Mouse (Mus musculus) E14TG2a.4 (cell line): ENCODE results near the gene Vcl.

Experiments
- H3K27me3 ChIP-seq: 2 replicates; pipeline ENCODE4 v1.6.1; 2014; ENCODE audit warnings: low read length, control low read depth; ENCODE audit not compliant: insufficient read depth
- H3K36me3 ChIP-seq: 2 replicates; pipeline ENCODE4 v1.6.1; 2014; ENCODE audit warnings: low read length, control low read depth; ENCODE audit not compliant: insufficient read depth
- H3K4me1 ChIP-seq: replicated peaks from 2 replicates; pipeline ENCODE4 v1.6.1; 2014; ENCODE audit warnings: low read depth, low read length, control low read depth
- H3K4me3 ChIP-seq: replicated peaks from 2 replicates; pipeline ENCODE4 v1.5.1; 2014; ENCODE audit warnings: mild to moderate bottlenecking, low read length
- H3K9me3 ChIP-seq: 2 replicates; pipeline ENCODE4 v1.6.1; 2014; ENCODE audit warnings: low read length, control low read depth
- CTCF ChIP-seq: conservative IDR thresholded peaks from 2 replicates; pipeline ENCODE4 v1.5.1; 2014; ENCODE audit warnings: low read length
- NANOG ChIP-seq: IDR thresholded peaks from 2 replicates; pipeline ENCODE4 v1.6.1; 2014; ENCODE audit warnings: borderline replicate concordance, low read length, mixed read lengths
- POU5F1 ChIP-seq: IDR thresholded peaks from 2 replicates; pipeline ENCODE4 v1.6.1; 2014; ENCODE audit warnings: low read length, borderline replicate concordance

Vcl gene

DNA sequence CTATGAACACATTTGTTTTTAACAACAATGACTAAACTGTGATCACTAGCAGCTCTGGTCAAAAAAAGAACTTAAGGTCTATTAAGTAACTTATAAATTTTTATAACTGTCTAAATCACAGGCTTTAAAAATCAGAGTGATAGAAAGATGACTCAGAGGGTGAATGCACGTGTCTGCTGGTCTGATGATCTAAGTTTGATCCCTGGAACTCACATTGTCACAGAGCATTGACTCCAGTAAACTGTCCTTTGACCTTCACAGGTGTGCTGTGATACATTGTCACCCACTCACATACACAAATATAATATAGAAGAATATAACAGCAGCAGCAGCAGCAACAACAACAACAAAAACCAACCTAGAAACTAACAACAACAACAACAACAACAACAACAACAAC is 62.3 kb downstream of the Vcl start:
- H3K27me3 ChIP-seq = no peaks in the 10 kb centered on the region
- TF ChIP-seq NANOG = no peak
- no peak for TF ChIP-seq POU5F1
- TF ChIP-seq CTCF = no peak
- peaks cover 5% of the 10 kb centered on the region for H3K4me1 ChIP-seq
- no peak overlapping the region for H3K4me3 ChIP-seq
- H3K9me3 ChIP-seq = no peaks in the 10 kb centered on the region
- peaks cover 33% of the 10 kb centered on the region for H3K36me3 ChIP-seq

DNA sequence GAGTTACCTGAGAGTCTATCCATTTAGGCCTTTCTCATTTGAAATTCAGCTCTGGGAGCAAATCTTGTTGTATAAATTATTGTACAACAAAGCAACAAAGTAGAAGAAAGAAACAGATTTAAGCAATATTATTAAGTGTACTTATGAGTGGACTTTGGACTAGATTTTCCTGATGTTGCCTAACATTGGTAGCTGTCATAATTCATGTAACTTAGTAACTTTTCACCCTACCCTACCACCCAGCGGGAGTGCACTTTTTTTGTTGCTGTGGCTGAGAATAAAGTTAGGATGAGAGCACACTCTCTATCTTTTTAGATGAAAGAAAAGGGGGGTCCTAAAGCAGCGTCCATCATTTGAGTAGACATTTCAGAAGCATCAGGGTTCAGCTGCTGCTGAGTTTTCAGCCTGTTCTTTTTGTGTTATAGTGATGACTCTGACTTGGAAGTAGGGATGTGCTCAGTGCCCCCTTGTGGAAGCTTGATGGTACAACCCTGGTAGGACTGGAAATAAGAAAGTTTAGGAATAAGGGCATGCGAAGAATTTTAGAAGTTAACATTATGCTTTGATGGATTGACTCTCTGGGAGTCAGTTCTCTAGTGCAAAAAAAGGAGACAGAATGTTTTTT is 64.0 kb downstream of the Vcl start:
- H3K4me3 ChIP-seq = no peak overlapping the region
- TF ChIP-seq POU5F1 (no peak), CTCF (peak; percentile 85)
- H3K4me1 ChIP-seq = peaks cover 7% of the 10 kb centered on the region
- H3K9me3 ChIP-seq = no peaks in the 10 kb centered on the region
- H3K36me3 ChIP-seq = peaks cover 22% of the 10 kb centered on the region
- no peaks in the 10 kb centered on the region for H3K27me3 ChIP-seq

DNA sequence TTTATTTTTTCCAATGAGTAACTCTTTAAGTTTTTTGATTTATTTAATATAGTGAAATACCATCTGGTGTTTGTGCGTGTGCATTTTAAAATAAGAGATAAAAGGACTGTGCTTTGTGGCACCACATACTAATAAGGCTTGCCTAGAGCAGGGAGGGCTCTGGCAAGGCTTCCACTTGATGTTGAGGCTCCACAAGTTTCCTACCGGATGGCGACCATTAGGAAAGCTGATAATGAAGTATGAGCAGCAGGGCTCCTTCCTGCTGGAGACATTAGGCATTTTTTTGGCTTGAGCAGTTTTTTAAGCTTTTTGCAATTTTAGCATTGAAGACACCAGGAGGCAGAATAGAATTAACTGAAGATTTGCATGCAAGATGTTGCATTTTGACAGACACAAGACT is 65.3 kb downstream of the Vcl start:
- peaks cover 21% of the 10 kb centered on the region for H3K36me3 ChIP-seq

DNA sequence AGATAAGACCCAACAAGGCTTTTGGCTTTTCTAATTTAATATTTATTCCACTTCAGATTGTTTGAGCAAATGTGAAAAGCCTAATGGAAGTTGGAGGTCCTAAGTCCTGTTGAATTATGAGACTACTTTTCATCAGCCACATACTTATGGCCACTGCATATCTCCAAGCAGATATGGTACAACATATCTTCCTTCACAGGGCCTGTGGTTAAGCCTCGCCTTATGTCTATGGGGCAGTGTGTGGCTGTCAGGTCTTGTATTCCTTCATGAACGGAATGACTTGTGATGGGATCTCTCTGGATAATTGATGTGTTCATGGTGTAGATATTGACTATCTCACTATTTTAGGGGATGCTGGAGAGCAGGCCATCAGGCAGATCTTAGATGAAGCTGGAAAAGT is 66.3 kb downstream of the Vcl start:
- H3K4me3 ChIP-seq = no peak overlapping the region
- H3K27me3 ChIP-seq = no peaks in the 10 kb centered on the region
- peaks cover 7% of the 10 kb centered on the region for H3K4me1 ChIP-seq
- TF ChIP-seq POU5F1 = no peak
- no peak for TF ChIP-seq NANOG
- TF ChIP-seq CTCF = no peak
- no peaks in the 10 kb centered on the region for H3K9me3 ChIP-seq
- H3K36me3 ChIP-seq = peaks cover 21% of the 10 kb centered on the region

More for the DNA sequence above, 65.3 kb downstream of the Vcl start:
- H3K4me3 ChIP-seq = no peak overlapping the region
- TF ChIP-seq POU5F1 = no peak
- TF ChIP-seq CTCF = no peak
- TF ChIP-seq NANOG = no peak
- H3K27me3 ChIP-seq = no peaks in the 10 kb centered on the region
- peaks cover 7% of the 10 kb centered on the region for H3K4me1 ChIP-seq
- H3K9me3 ChIP-seq = no peaks in the 10 kb centered on the region

DNA sequence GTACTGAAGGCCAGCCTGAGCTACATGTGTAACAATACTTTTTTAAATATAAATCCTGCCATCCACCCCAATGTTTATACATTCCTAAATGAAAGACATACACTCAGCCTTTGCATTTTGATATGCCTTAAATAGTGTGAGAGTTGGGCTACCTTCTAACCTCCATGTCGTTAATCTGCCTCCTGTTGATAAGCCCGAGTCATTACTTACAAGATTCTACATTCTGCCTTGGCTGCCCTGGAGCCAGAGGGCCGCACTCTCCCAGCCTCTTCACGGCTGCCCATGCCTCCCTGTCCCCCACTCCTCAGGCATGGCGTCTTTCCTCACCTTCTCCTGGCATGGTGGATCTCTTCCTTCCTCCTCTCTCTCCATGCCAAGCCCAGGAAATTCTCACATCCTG is 67.2 kb downstream of the Vcl start:
- Histone ChIP-seq H3K9me3 (no peaks in the 10 kb centered on the region), H3K4me3 (no peak overlapping the region), H3K36me3 (peaks cover 27% of the 10 kb centered on the region), H3K27me3 (no peaks in the 10 kb centered on the region), H3K4me1 (peaks cover 7% of the 10 kb centered on the region)
- TF ChIP-seq NANOG (no peak), POU5F1 (no peak), CTCF (no peak)

DNA sequence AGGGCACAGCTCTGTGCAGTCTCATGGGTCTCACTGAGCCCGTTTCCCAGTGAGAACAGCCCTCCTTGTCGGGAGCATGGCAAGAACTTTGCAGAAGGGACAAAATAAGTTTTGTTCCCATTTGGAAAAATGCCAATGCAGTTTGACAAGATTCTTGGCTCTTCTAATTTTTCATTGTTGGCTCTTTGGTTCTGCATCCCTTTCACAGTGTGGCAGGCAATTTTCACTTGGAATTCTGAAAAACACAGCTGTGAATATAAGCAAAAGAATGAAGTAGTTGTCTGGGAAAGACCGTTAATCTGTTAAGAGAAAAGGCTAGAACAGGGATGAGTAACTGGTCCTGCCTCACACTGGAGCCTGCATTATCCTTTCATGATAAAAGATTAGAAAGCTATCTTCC is 68.3 kb downstream of the Vcl start:
- Histone ChIP-seq H3K27me3 (no peaks in the 10 kb centered on the region), H3K9me3 (no peaks in the 10 kb centered on the region), H3K4me1 (peaks cover 7% of the 10 kb centered on the region), H3K4me3 (no peak overlapping the region), H3K36me3 (peaks cover 23% of the 10 kb centered on the region)
- no peak for TF ChIP-seq CTCF
- no peak for TF ChIP-seq POU5F1
- TF ChIP-seq NANOG = no peak

DNA sequence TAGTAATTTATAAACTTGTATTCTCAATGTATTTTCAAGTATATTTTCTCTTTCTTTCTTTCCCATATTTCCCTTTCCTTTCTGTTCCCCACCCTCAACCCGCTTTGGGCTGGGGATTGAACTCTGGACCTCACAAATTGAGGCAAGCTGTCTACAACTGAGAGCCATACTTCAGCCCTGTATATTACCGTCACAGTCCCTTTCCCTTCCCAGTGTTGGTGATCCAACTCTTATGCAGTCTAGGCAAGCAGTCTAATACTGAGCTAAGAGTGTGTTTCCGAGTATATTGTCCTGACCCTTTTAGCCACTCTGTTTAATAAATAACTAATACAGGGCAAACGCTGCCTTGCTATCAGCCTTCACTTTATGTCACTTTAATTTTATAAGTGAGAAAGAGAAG is 70.4 kb downstream of the Vcl start:
- no peak overlapping the region for H3K4me3 ChIP-seq
- H3K27me3 ChIP-seq = no peaks in the 10 kb centered on the region
- peaks cover 7% of the 10 kb centered on the region for H3K4me1 ChIP-seq
- H3K9me3 ChIP-seq = no peaks in the 10 kb centered on the region
- TF ChIP-seq CTCF = no peak
- no peak for TF ChIP-seq NANOG
- TF ChIP-seq POU5F1 = no peak
- H3K36me3 ChIP-seq = peaks cover 38% of the 10 kb centered on the region

DNA sequence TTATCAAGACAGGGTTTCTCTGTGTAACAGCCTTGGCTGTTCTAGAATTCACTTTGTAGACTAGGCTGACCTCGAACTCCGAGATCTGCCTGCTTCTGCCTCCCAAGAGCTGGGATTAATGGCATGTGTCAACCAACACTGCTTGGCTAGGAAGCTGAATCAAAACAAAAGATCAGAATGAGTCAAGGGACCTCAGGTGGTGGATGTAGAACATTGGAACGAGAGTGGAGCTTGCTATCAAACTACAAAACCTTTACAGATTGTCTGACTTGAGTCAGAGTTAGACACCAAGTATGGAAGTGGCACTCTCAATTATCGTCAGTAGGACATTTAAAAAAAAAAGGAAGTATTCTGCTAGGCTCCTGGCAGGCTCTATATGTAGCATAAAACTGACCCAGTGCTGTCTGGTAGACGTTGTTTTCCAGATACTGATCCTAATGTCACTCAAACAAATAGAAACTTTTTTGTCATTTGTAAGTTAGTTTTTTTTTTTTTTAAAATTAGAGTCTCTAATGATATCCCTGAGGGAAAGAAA is 84.7 kb downstream of the Vcl start:
- Histone ChIP-seq H3K9me3 (no peaks in the 10 kb centered on the region), H3K27me3 (no peaks in the 10 kb centered on the region), H3K4me3 (no peak overlapping the region), H3K4me1 (no peaks in the 10 kb centered on the region), H3K36me3 (peaks cover 59% of the 10 kb centered on the region)
- no peak for TF ChIP-seq POU5F1

DNA sequence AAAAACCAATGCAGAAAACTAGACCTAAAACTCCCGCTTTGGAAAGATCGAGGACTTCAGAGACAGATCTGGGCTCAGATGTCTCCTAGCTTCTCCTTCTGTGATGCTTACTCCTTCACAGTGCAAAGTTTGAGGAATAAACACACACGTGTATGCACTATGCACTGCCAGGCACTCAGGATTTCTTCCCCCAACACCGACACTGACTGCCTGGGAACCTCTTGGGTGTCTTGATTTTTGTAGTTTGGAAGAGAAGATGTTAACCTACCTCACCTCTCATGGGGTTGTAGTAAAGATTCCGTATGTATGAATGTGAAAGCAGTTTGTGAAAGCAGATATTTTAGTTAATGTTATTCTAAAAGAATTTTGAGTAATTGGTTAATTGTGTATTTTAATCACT is 88.7 kb downstream of the Vcl start:
- no peak for TF ChIP-seq CTCF
- no peak for TF ChIP-seq NANOG
- no peak for TF ChIP-seq POU5F1
- H3K4me1 ChIP-seq = no peaks in the 10 kb centered on the region
- no peak overlapping the region for H3K4me3 ChIP-seq
- no peaks in the 10 kb centered on the region for H3K9me3 ChIP-seq
- H3K36me3 ChIP-seq = peaks cover 68% of the 10 kb centered on the region
- H3K27me3 ChIP-seq = no peaks in the 10 kb centered on the region
